Mouse (Mus musculus) layer of hippocampus, postnatal 10 days (tissue): ENCODE data around the gene Klhl40. TPM values are rescaled to one million over a fixed set of nuclear protein-coding genes. Genes with fewer than 3 reads are reported as not detected.

Experiments
- DNase-seq, 2 experiments: peaks; one replicate each; pipeline ENCODE4 v3.0.0; 2021; ENCODE audit warnings: low spot score in 2 of 2
- total RNA-seq, 2 experiments: library from RNA; stranded (reverse); gene quantifications; 2 replicates each; pipeline ENCODE4 v1.2.3; 2021

The Klhl40 gene
- total RNA-seq, 2 experiments from 2014 or later, result 2.9 to 3.2 TPM

- no peak for DNase-seq
Observed at GRCm38 (mm10) chr9:121776511-121776910, 896 bp upstream of the Klhl40 start.

- DNase-seq, result peak; percentile 68 to 71
Observed at GRCm38 (mm10) chr9:121778066-121778624, 738 bp downstream of the Klhl40 start.

- DNase-seq, result no peak
Observed at GRCm38 (mm10) chr9:121784801-121785200, 7.4 kb downstream of the Klhl40 start.

GRCm38 (mm10) chr9:121785261-121785660 lies 7.9 kb downstream of the Klhl40 start:
- no peak for DNase-seq

GRCm38 (mm10) chr9:121786359-121786758 lies 9.0 kb downstream of the Klhl40 start:
- DNase-seq, result no peak

- DNase-seq, result peak; percentile 51 to 59
Observed at GRCm38 (mm10) chr9:121791206-121791605, 13.8 kb downstream of the Klhl40 start.

GRCm38 (mm10) chr9:121791757-121792521 lies 14.5 kb downstream of the Klhl40 start, which contains the start of gene Hhatl:
TSS of gene Hhatl (minus strand) at chr9:121792507.
- no peak for DNase-seq

- peak in 1 of 2 experiments; percentile 56 for DNase-seq
Observed at GRCm38 (mm10) chr9:121794972-121795539, 17.6 kb downstream of the Klhl40 start.

- DNase-seq, result no peak
Observed at GRCm38 (mm10) chr9:121797722-121798121, 20.3 kb downstream of the Klhl40 start.

- DNase-seq, result no peak
Observed at GRCm38 (mm10) chr9:121798887-121799520, 21.6 kb downstream of the Klhl40 start.

GRCm38 (mm10) chr9:121802747-121803146 lies 25.3 kb downstream of the Klhl40 start:
- no peak for DNase-seq

GRCm38 (mm10) chr9:121807546-121807945 lies 30.1 kb downstream of the Klhl40 start:
- DNase-seq, result peak in 1 of 2 experiments; percentile 50

- DNase-seq, result peak; percentile 60 to 61
Observed at GRCm38 (mm10) chr9:121807947-121808346, 30.5 kb downstream of the Klhl40 start.

GRCm38 (mm10) chr9:121808511-121808910 lies 31.1 kb downstream of the Klhl40 start:
- no peak for DNase-seq

GRCm38 (mm10) chr9:121810081-121810821 lies 32.8 kb downstream of the Klhl40 start:
- peak; percentile 62 to 75 for DNase-seq

GRCm38 (mm10) chr9:121815183-121815582 lies 37.8 kb downstream of the Klhl40 start:
- no peak for DNase-seq

GRCm38 (mm10) chr9:121819073-121819770 lies 41.8 kb downstream of the Klhl40 start:
- no peak for DNase-seq

GRCm38 (mm10) chr9:121819771-121820471 lies 42.5 kb downstream of the Klhl40 start:
- DNase-seq, result peak; percentile 45 to 51

GRCm38 (mm10) chr9:121820765-121821164 lies 43.4 kb downstream of the Klhl40 start:
- no peak for DNase-seq

- peak; percentile 72 to 73 for DNase-seq
Observed at GRCm38 (mm10) chr9:121822585-121822991, 45.2 kb downstream of the Klhl40 start.
